Mouse (Mus musculus) cerebellum, adult 18-20 months (tissue): ENCODE results near the gene Rpl3.

Source experiments
- DNase-seq, 2 experiments: peaks; one replicate each; pipeline ENCODE4 v3.0.0; 2021

Gene Rpl3

GRCm38 (mm10) chr15:80083740-80084139, 7.9 kb downstream of the Rpl3 start:
- no peak for DNase-seq

GRCm38 (mm10) chr15:80083276-80083731, 8.4 kb downstream of the Rpl3 start:
- peak; percentile 97 to 98 for DNase-seq

GRCm38 (mm10) chr15:80082661-80083275, 8.9 kb downstream of the Rpl3 start:
- no peak for DNase-seq

GRCm38 (mm10) chr15:80081801-80082546, 9.7 kb downstream of the Rpl3 start:
- peak in 1 of 2 experiments; percentile 32 for DNase-seq

- DNase-seq = peak; percentile 59
Measured at GRCm38 (mm10) chr15:80080711-80081615, 10.7 kb downstream of the Rpl3 start.

GRCm38 (mm10) chr15:80079954-80080353, 11.7 kb downstream of the Rpl3 start:
- no peak for DNase-seq

GRCm38 (mm10) chr15:80079129-80079668, 12.5 kb downstream of the Rpl3 start:
- DNase-seq = no peak

GRCm38 (mm10) chr15:80078058-80078814, 13.4 kb downstream of the Rpl3 start:
- DNase-seq = no peak

GRCm38 (mm10) chr15:80076338-80077136, 15.1 kb downstream of the Rpl3 start:
- DNase-seq = peak; percentile 61 to 71

- no peak for DNase-seq
Measured at GRCm38 (mm10) chr15:80075733-80076337, 15.8 kb downstream of the Rpl3 start.

- DNase-seq = no peak
Measured at GRCm38 (mm10) chr15:80075374-80075694, 16.3 kb downstream of the Rpl3 start.

GRCm38 (mm10) chr15:80074663-80075373, 16.9 kb downstream of the Rpl3 start:
- DNase-seq = peak in 1 of 2 experiments; percentile 16

GRCm38 (mm10) chr15:80073256-80073621, 18.4 kb downstream of the Rpl3 start:
- no peak for DNase-seq

- no peak for DNase-seq
Measured at GRCm38 (mm10) chr15:80072579-80073255, 19.0 kb downstream of the Rpl3 start.

- DNase-seq = no peak
Measured at GRCm38 (mm10) chr15:80071951-80072437, 19.7 kb downstream of the Rpl3 start.

- no peak for DNase-seq
Measured at GRCm38 (mm10) chr15:80070095-80070644, 21.5 kb downstream of the Rpl3 start.

- no peak for DNase-seq
Measured at GRCm38 (mm10) chr15:80069171-80069570, 22.5 kb downstream of the Rpl3 start.

GRCm38 (mm10) chr15:80066538-80066937, 25.1 kb downstream of the Rpl3 start:
- DNase-seq = no peak

GRCm38 (mm10) chr15:80065414-80065813, 26.3 kb downstream of the Rpl3 start:
- no peak for DNase-seq
